Mouse (Mus musculus) heart, embryonic 15.5 days (tissue): ENCODE measurements around the gene Tspan17. TPM values are rescaled to one million over a fixed set of nuclear protein-coding genes. Genes with fewer than 3 reads are reported as not detected.

Source experiments
- ATAC-seq: fragments of 200-750 bp; cut with Nextera tagmentation; replicated peaks from 2 replicates; pipeline ENCODE4 v1.8.0; 2017; ENCODE audit warnings: low read depth, moderate TSS enrichment; ENCODE audit not compliant: insufficient number of reproducible peaks, insufficient read depth, low FRiP score
- H3K27ac ChIP-seq: fragments of 300-500 bp; sonication (generic); 2 replicates; pipeline ENCODE4 v1.5.1; 2015; ENCODE audit warnings: mild to moderate bottlenecking, inconsistent platforms
- H3K27me3 ChIP-seq: fragments of 300-500 bp; sonication (generic); 2 replicates; pipeline ENCODE4 v1.6.1; 2015; ENCODE audit warnings: inconsistent platforms
- H3K36me3 ChIP-seq: fragments of 300-500 bp; sonication (generic); 2 replicates; pipeline ENCODE4 v1.6.1; 2015; ENCODE audit warnings: mild to moderate bottlenecking, inconsistent platforms
- H3K4me1 ChIP-seq: fragments of 300-500 bp; sonication (generic); replicated peaks from 2 replicates; pipeline ENCODE4 v1.6.1; 2015; ENCODE audit warnings: inconsistent platforms
- H3K4me2 ChIP-seq: fragments of 300-500 bp; sonication (generic); 2 replicates; pipeline ENCODE4 v1.6.1; 2015; ENCODE audit warnings: inconsistent platforms, mild to moderate bottlenecking, moderate library complexity
- H3K4me3 ChIP-seq: fragments of 300-500 bp; sonication (generic); 2 replicates; pipeline ENCODE4 v1.5.1; 2015; ENCODE audit warnings: mild to moderate bottlenecking, inconsistent platforms
- H3K9ac ChIP-seq: fragments of 300-500 bp; sonication (generic); 2 replicates; pipeline ENCODE4 v1.6.1; 2015; ENCODE audit warnings: mild to moderate bottlenecking, inconsistent platforms
- H3K9me3 ChIP-seq: fragments of 300-500 bp; sonication (generic); replicated peaks from 2 replicates; pipeline ENCODE4 v1.6.1; 2016; ENCODE audit warnings: inconsistent platforms
- WGBS: fragments of 180-500 bp; shearing (Covaris S2); methylation state at CpG from one replicate; pipeline ENCODE4 v1.1.7; 2015; ENCODE audit warnings: mixed read lengths; 5-methylcytosine and 5-hydroxymethylcytosine counted together
- polyA plus RNA-seq: library from polyadenylated mRNA; unstranded; fragments of >200 nt; fragmentation: Nextera tagmentation; extraction: Ambion mirVana; gene quantifications from 2 replicates; pipeline ENCODE4 v1.2.1, GENCODE M21; 2015

The Tspan17 gene
- 4.4 and 7.3 TPM in 2 replicates for polyA plus RNA-seq

DNA sequence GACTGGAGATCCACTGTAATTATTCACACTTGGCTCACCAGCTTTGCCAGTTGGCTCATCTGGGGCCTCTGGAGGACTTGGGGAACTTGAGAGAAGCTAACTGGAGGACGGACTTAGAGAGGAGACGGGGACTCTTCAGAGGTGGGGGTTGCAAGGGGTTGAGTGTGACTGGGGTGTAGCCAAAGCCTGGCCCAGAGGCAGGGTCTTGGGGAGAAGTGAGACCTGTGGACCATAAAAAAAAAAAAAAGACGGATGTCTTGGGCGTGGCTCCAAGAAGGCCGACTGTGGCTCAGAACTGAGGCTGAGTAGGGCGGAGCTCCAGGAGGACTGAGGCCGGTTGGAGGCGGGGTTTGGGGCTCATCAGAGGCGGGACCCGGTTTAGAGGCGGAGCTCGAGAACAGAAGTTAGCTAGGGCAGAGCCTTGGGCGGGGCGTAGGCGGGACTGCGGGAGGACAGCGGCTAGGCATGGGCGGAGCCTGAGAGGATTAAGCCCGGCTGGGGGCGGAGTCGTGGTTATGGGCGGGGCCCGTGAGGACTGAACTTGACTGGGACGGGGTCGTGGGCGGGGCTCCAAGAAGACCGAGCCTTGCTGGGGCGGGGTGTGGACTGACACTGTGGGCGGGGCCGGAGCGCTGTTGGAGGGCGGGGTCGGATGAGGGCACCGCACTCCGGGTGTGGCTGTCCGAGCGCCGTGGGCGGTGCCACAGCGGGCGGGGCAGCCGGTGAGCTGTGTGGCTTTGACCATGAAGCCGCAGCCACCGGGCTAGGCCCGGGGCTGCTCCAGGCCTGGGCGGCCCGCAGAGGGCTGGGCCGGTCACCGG, at the start of gene Tspan17:
Tspan17 (plus strand) TSS at position 638 of the 821 bp plus-strand sequence.
- Histone ChIP-seq H3K9ac (peak within 1 kb of the TSS; percentile 49), H3K27me3 (peaks cover 48% of the 10 kb centered on the region), H3K4me2 (peak within 1 kb of the TSS; percentile 99), H3K36me3 (no peaks in the 10 kb centered on the region), H3K4me1 (peaks cover 16% of the 10 kb centered on the region), H3K27ac (no peak within 1 kb of the TSS), H3K4me3 (peak within 1 kb of the TSS; percentile 66), H3K9me3 (no peaks in the 10 kb centered on the region)
- WGBS: 3% methylated on average over 47 of the region's 49 CpGs
- ATAC-seq: peak; percentile 79

DNA sequence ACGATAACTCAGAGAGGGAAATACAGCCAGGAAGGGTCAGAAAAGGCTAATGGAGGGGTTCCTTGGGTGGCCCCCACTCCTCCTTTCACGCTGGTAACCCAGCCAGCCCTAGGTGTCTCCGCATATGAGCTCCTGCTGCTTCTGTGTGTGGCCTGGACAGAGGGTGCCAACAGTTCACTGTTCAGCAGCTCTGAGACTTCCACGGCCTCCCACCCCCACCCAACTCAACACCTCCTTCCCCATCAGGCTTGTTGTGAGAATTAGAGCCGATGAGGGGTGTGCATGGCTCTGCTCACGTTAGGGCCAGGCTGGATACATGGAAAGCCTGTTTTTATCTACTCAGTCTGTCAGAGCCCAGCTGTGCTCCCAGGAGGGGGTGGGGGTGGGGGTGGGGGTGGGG, 43.1 kb upstream of the Tspan17 start:
- H3K27me3 ChIP-seq: peaks cover 84% of the 10 kb centered on the region
- peaks cover 10% of the 10 kb centered on the region for H3K4me1 ChIP-seq
- H3K36me3 ChIP-seq: no peaks in the 10 kb centered on the region
- WGBS: 20% methylated on average over 6 of the region's 6 CpGs
- no peak overlapping the region for H3K9ac ChIP-seq
- no peak overlapping the region for H3K4me2 ChIP-seq
- no peaks in the 10 kb centered on the region for H3K9me3 ChIP-seq
- no peak for ATAC-seq
- H3K4me3 ChIP-seq: no peak overlapping the region
- H3K27ac ChIP-seq: no peak overlapping the region

GRCm38 (mm10) chr13:54746896-54747295, 42.3 kb upstream of the Tspan17 start:
- Histone ChIP-seq H3K4me2 (no peak overlapping the region), H3K9ac (no peak overlapping the region), H3K9me3 (no peaks in the 10 kb centered on the region), H3K4me1 (peaks cover 10% of the 10 kb centered on the region), H3K27ac (no peak overlapping the region), H3K27me3 (peaks cover 85% of the 10 kb centered on the region), H3K36me3 (no peaks in the 10 kb centered on the region), H3K4me3 (no peak overlapping the region)
- WGBS: 32% methylated on average over 10 of the region's 10 CpGs
- ATAC-seq: no peak

DNA sequence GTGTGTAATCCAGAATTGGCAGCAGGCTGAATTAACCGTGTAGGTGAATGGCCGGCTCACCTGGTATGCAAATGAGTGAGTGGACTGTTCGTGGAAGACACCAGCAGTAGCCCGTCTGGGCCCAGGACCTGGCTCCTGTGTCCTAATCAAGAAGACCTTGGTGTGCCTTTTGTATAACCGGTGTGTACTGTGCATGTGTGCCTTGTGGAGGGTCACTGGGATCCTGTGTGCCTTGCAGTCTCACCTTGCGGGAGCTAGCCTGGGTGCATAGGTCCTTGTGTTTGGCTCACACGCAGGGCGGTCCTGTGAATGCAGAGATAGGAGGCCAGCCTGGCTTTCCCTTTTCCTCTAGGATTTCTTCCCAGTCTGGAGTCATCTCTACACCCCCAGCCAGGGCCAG, 41.0 kb upstream of the Tspan17 start:
- Histone ChIP-seq H3K4me1 (peaks cover 10% of the 10 kb centered on the region), H3K27me3 (peaks cover 86% of the 10 kb centered on the region), H3K4me2 (no peak overlapping the region), H3K27ac (no peak overlapping the region), H3K9ac (no peak overlapping the region), H3K9me3 (no peaks in the 10 kb centered on the region), H3K4me3 (no peak overlapping the region), H3K36me3 (no peaks in the 10 kb centered on the region)
- 76% methylated on average over 8 of the region's 8 CpGs for WGBS
- no peak for ATAC-seq

GRCm38 (mm10) chr13:54748721-54749060, 40.5 kb upstream of the Tspan17 start:
- peak overlapping the region; percentile 94; the same call in 1 of the 2 replicates for H3K4me2 ChIP-seq
- H3K4me3 ChIP-seq: no peak overlapping the region

DNA sequence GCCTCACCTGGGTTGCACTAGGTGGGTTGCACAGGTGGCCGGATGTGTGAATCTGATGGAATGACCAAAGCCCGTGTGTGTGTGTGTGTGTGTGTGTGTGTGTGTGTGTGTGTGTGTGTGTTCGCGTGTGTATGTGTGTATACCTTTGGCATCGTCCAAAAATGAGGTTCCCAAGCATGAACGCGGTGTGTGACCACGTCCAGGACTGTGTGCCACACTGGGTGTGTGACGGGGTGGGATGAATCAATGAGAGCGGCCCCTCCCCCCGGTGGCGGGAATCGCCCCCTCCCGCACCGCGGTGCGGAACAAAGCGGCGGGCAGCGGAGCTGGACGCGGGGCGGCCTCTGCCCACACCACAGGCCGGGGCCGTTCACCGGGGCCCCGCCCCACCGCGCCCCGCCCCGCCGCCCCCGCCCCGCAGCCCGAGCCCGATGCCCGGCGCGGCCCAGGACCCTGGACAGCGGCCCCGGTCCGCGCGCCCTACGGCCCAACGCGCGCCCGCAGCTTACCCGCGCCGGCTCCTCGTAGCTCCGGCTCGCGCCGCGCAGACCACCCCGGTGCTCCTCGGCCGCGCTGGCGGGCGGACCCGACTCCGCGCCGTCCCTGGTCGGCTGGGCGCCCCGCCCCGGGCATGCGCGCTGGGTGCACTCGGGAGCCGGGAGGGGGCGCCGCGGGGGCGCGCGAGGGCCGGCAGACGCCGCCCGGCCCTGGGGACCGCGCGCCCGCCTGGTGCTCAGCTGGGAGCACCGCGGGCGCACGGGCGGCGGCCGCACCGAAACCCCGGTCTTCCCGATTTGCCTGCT, 39.9 kb upstream of the Tspan17 start:
- ATAC-seq: peak; percentile 63
- Histone ChIP-seq H3K27me3 (peaks cover 94% of the 10 kb centered on the region), H3K4me1 (peaks cover 10% of the 10 kb centered on the region), H3K9ac (no peak overlapping the region), H3K36me3 (no peaks in the 10 kb centered on the region), H3K4me3 (peak overlapping the region; percentile 55), H3K9me3 (no peaks in the 10 kb centered on the region), H3K27ac (no peak overlapping the region), H3K4me2 (peak overlapping the region; percentile 94)
- 1% methylated on average over 78 of the region's 100 CpGs for WGBS

More at GRCm38 (mm10) chr13:54748721-54749060, 40.5 kb upstream of the Tspan17 start:
- no peaks in the 10 kb centered on the region for H3K9me3 ChIP-seq
- ATAC-seq: 0 out of 2 replicates have a peak, but pooled peaks have one; percentile 24
- peaks cover 10% of the 10 kb centered on the region for H3K4me1 ChIP-seq
- H3K27me3 ChIP-seq: peaks cover 91% of the 10 kb centered on the region
- H3K27ac ChIP-seq: no peak overlapping the region
- H3K36me3 ChIP-seq: no peaks in the 10 kb centered on the region
- WGBS: 50% methylated on average over 10 of the region's 10 CpGs
- no peak overlapping the region for H3K9ac ChIP-seq

DNA sequence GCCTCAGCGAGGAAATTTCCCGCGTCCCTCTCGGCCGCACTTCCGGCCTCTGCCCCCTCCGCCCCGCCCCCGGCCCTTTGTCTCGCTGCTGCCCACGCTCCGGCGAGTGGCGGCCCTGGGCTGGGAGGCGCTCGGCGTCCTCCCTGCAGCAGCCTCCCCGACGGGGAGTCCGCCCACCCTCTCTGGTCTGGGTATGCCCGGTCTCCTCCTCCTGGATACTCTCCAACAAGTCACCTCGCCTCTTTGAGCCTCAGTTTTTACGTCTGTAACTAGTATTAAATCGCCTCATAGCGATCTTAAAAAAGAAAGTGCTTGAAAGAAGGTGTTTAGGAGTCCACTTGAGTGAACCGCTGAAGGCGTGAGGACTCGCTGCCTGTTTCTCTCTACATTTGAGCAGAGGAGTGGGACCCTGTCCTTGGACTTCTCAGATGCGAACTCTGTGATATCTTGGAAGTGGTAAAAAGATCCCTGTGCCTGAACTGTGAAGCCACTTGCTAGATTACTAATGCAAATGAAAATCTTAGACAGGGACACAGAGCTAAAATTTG, 39.2 kb upstream of the Tspan17 start, which contains the start of gene Gprin1:
Gprin1 (minus strand) TSS at position 11 of the 548 bp plus-strand sequence.
- Histone ChIP-seq H3K9me3 (no peaks in the 10 kb centered on the region), H3K4me2 (peak within 1 kb of the TSS; percentile 94), H3K27me3 (peaks cover 87% of the 10 kb centered on the region), H3K36me3 (no peaks in the 10 kb centered on the region), H3K27ac (no peak within 1 kb of the TSS), H3K4me3 (peak within 1 kb of the TSS; percentile 55), H3K9ac (no peak within 1 kb of the TSS), H3K4me1 (peaks cover 10% of the 10 kb centered on the region)
- ATAC-seq: no peak; the same call in 1 of the 2 replicates
- WGBS: 3% methylated on average over 29 of the region's 29 CpGs

DNA sequence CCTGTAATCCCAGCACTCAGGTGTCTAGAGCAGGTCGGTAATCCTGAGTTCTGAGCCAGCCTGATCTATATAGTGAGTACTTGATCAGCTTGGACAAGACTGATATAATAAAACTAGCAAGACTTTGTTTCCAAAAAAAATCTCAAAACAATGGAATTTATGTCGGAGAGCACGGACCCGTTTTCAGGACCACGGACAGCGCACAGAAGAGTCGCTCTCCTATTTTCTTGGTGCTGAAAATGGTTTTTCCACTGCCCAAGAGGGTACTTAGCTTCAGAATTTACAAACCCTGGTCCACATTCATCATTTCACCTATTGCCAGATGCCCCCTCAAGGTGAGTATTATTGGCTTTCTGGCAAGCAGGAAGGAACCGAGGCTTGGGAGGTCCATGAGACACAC, 38.5 kb upstream of the Tspan17 start:
- no peaks in the 10 kb centered on the region for H3K36me3 ChIP-seq
- peaks cover 10% of the 10 kb centered on the region for H3K4me1 ChIP-seq
- no peak overlapping the region for H3K27ac ChIP-seq
- WGBS: 3% methylated on average over 8 of the region's 8 CpGs
- H3K9ac ChIP-seq: no peak overlapping the region
- peaks cover 86% of the 10 kb centered on the region for H3K27me3 ChIP-seq
- ATAC-seq: no peak
- no peaks in the 10 kb centered on the region for H3K9me3 ChIP-seq
- H3K4me2 ChIP-seq: no peak overlapping the region
- H3K4me3 ChIP-seq: no peak overlapping the region

DNA sequence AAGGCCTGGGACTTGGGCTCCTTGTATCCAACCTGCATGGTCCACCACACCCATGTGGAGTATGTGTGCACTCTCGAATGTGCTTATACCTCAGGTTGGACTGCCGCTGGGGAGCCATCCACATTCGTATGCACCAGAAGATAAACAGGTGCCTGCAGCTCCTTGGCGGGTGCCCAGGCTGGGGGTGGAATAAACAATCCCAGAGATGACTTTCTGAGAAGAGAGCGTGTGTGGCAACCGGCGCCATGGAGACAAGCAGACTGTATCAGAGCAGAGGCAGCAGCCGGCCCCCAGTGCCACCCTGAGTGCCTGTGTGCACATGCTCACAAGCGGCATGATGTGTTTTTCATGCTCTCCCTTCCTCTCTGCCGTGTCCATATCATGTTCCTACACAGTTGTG, 36.5 kb upstream of the Tspan17 start:
- Histone ChIP-seq H3K4me1 (peaks cover 11% of the 10 kb centered on the region), H3K9ac (no peak overlapping the region), H3K4me2 (no peak overlapping the region), H3K9me3 (no peaks in the 10 kb centered on the region), H3K36me3 (no peaks in the 10 kb centered on the region), H3K27ac (no peak overlapping the region), H3K27me3 (peaks cover 87% of the 10 kb centered on the region), H3K4me3 (no peak overlapping the region)
- no peak for ATAC-seq
- 59% methylated on average over 10 of the region's 10 CpGs for WGBS

GRCm38 (mm10) chr13:54753733-54754132, 35.4 kb upstream of the Tspan17 start:
- no peaks in the 10 kb centered on the region for H3K9me3 ChIP-seq
- no peak overlapping the region for H3K9ac ChIP-seq
- no peaks in the 10 kb centered on the region for H3K36me3 ChIP-seq
- H3K27ac ChIP-seq: no peak overlapping the region
- no peak for ATAC-seq
- H3K4me2 ChIP-seq: no peak overlapping the region
- H3K4me1 ChIP-seq: peaks cover 20% of the 10 kb centered on the region
- peaks cover 86% of the 10 kb centered on the region for H3K27me3 ChIP-seq
- WGBS: 53% methylated on average over 6 of the region's 6 CpGs
- H3K4me3 ChIP-seq: no peak overlapping the region
